Mouse (Mus musculus): ENCODE results near the gene Podxl2. TPM values are rescaled to one million over a fixed set of nuclear protein-coding genes. Genes with fewer than 3 reads are reported as not detected.

Gene Podxl2
- total RNA-seq, 4 experiments from 2014 or later, result 40.6 to 123 (median 83.0) TPM

GRCm38 (mm10) chr6:88794561-88794971 lies 80.3 kb downstream of the Podxl2 start:
- peak; percentile 63 for DNase-seq

DNA sequence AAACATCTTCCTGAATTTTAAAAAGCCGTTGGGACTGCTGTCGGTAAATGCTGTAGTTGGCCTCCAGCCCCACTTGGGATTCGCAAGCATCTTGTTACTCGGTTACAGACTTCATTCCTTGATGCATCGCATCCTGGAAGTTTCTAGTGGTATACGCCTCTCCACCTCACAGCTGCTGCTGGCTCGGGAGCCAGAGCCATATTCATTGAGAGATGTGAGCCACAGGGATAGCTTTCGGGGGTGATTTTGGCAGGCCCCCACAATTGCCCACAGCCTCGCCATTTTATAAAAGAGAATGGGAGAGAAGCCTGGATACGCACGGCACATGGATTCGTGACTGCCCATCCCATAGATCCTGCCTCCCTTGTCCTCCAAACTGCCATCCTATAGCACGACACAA lies 81.0 kb downstream of the Podxl2 start:
- no peak for DNase-seq

- DNase-seq, result no peak
These were observed 81.6 kb downstream of the Podxl2 start for GRCm38 (mm10) chr6:88793243-88793642.

Other genes starting within 250 kb of the Podxl2 start
- 1 to 10 TPM in 2 of 4 experiments, under 1 TPM in 2; 0.31 to 2.4 (median 1.6) TPM for gene Kbtbd12, start 237.1 kb downstream of the Podxl2 start, total RNA-seq (2022)
- 100 to 1,000 TPM in 3 of 4 experiments, 10 to 100 TPM in 1; 99.2 to 165 (median 135) TPM for gene Mgll, start 150.6 kb downstream of the Podxl2 start, total RNA-seq (2022)
- 10 to 100 TPM; 32.5 to 43.7 (median 39.8) TPM for gene Abtb1, start 33.1 kb downstream of the Podxl2 start, total RNA-seq (2022)
- 10 to 100 TPM; 26.9 to 51.6 (median 35.2) TPM for gene Mcm2, start 23.7 kb upstream of the Podxl2 start, total RNA-seq (2022)
- 100 to 1,000 TPM; 122 to 168 (median 148) TPM for gene Tpra1, start 27.2 kb upstream of the Podxl2 start, total RNA-seq (2022)